Mouse (Mus musculus) embryonic facial prominence, embryonic 10.5 days (tissue): Measurements from ENCODE around the gene Klk1. TPM values are rescaled to one million over a fixed set of nuclear protein-coding genes. Genes with fewer than 3 reads are reported as not detected.
"Not testable (repeated sequence)": the region's sequence is repeated elsewhere in the genome, so short reads cannot be mapped to it uniquely, and the experiment has no call there.

ENCODE experiments used
- DNase-seq: peaks from one replicate; pipeline ENCODE4 v3.0.0-alpha.2; 2017; ENCODE audit warnings: low spot score
- H3K27ac ChIP-seq: fragments of 300-500 bp; sonication (generic); replicated peaks from 2 replicates; pipeline ENCODE4 v1.5.1; 2016; ENCODE audit warnings: mild to moderate bottlenecking
- H3K27me3 ChIP-seq: fragments of 300-500 bp; sonication (generic); replicated peaks from 2 replicates; pipeline ENCODE4 v1.6.1; 2016; ENCODE audit warnings: low read depth, mild to moderate bottlenecking; ENCODE audit not compliant: poor library complexity, severe bottlenecking
- H3K36me3 ChIP-seq: fragments of 300-500 bp; sonication (generic); replicated peaks from 2 replicates; pipeline ENCODE4 v1.6.1; 2016; ENCODE audit warnings: mild to moderate bottlenecking, moderate library complexity
- H3K4me1 ChIP-seq: fragments of 300-500 bp; sonication (generic); 2 replicates; pipeline ENCODE4 v1.6.1; 2016
- H3K4me3 ChIP-seq: fragments of 300-500 bp; sonication (generic); 2 replicates; pipeline ENCODE4 v1.5.1; 2016; ENCODE audit warnings: mild to moderate bottlenecking, moderate library complexity
- H3K9me3 ChIP-seq: fragments of 300-500 bp; sonication (generic); 2 replicates; pipeline ENCODE4 v1.6.1; 2016; ENCODE audit warnings: mild to moderate bottlenecking
- WGBS: fragments of 180-500 bp; shearing (Covaris S2); methylation state at CpG from one replicate; pipeline ENCODE4 v1.1.7; 2016; 5-methylcytosine and 5-hydroxymethylcytosine counted together
- polyA plus RNA-seq: library from polyadenylated mRNA; unstranded; fragments of >200 nt; fragmentation: Nextera tagmentation; extraction: Ambion mirVana; gene quantifications from 2 replicates; pipeline ENCODE4 v1.2.1, GENCODE M21; 2016

Gene Klk1
- not detected in 2 replicates for polyA plus RNA-seq

DNA sequence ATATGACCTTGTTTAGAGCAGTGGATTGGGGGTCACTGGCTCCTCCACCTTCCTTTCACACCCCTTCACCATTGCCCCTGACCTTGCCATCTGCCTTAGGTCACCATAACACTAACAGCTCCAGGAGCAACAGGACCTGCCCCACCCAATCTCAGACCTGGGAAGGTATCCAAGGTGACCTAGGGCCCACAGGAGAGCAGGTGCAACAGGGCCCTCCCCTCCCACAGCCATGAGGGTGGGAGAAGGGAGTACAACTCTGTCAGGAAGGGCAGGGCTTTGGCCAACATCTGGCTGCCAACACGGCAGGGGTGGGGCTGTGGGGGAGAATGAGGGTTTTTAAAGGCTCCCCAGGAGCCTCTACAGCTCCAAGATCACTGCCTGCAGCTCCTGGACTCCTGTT, at the start of gene Klk1:
Gene Klk1, plus strand, starts transcription at position 285 of the 400 bp plus-strand sequence.
- 48% methylated on average over 1 of the region's 1 CpGs for WGBS
- no peak for DNase-seq
- Histone ChIP-seq H3K9me3 (no peaks in the 10 kb centered on the region), H3K27me3 (no peaks in the 10 kb centered on the region), H3K27ac (no peak within 1 kb of the TSS), H3K4me3 (no peak within 1 kb of the TSS), H3K36me3 (no peaks in the 10 kb centered on the region), H3K4me1 (no peaks in the 10 kb centered on the region)

DNA sequence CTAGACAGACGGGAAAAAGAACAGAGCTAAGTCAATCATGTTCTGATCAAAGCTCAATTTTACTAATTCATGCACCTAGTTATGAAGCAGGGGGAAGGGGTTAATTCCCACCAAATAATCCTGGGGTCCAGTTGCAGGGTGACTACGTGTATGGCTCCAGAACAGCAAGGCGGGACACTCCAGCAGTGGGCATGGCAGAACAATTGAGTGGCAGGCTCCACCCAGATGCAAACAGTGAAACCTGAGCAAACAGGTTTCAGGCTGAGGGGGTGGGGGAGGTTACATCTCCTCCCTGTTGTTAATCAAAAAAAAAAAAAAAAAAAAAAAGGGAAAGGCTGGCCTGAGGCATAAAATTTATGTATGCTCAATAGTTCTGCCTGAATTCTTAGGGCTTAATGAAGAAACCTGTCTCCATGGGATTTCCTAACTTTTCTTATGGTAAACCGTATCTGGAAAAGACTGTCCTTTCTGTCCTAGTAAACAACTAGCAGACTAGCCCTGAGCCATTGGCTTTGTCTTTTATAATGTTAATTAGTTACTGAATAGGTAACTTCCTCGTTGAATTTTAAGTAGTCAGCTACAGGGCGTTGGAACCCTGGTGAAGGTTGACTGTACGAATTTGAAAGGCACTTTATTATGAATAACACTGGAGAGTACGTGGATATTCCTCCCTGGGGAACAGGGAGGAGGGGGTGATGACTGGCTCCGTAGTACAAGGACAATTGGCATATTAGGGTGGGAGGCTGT, 45.7 kb upstream of the Klk1 start:
- Histone ChIP-seq H3K27ac (no peak overlapping the region), H3K27me3 (no peaks in the 10 kb centered on the region), H3K4me3 (no peak overlapping the region), H3K36me3 (no peaks in the 10 kb centered on the region), H3K4me1 (no peaks in the 10 kb centered on the region), H3K9me3 (no peaks in the 10 kb centered on the region)
- WGBS = 73% methylated on average over 9 of the region's 9 CpGs
- DNase-seq = no peak

DNA sequence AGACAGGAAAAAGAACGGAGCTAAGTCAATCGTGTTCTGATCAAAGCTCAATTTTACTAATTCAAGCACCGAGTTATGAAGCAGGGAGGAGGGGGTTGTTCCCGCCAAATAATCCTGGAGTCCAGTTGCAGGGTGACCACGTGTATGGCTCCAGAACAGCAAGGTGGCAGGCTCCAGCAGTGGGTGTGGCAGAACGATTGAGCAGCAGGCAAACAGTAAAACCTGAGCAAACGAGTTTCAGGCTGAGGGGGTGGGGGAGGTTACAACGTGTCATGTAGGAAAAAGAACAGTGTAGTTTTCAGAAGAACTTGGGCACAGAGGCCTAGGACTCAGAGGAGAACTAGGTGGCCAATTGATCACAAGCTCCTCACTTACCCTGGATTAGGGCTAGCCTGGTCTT, 38.6 kb upstream of the Klk1 start:
- H3K9me3 ChIP-seq, H3K27me3 ChIP-seq, H3K4me1 ChIP-seq, H3K27ac ChIP-seq, H3K36me3 ChIP-seq, H3K4me3 ChIP-seq: not testable (repeated sequence)
- peak; percentile 4 for DNase-seq
- WGBS = 70% methylated on average over 8 of the region's 8 CpGs

DNA sequence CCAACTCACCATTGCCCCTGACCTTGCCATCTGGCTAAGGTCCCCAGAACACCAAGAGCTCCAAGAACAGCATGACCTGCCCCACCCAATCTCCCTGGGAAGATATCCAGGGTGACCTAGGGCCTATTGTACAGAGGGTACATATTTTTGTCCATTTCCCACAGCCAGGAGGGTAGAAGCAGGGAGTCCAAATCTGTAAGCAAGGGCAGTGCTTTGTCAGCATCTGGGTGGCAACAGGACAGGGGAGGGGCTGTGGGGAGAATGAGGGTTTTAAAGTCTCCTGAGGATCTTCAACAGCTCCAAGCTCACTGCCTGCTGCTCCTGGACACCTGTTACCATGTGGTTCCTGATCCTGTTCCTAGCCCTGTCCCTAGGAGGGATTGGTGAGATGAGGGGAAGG, 37.2 kb upstream of the Klk1 start, which contains the start of gene Klk1b24:
Gene Klk1b24, plus strand, starts transcription at position 301 of the 400 bp plus-strand sequence.
- H3K9me3 ChIP-seq, DNase-seq, H3K4me1 ChIP-seq, H3K27me3 ChIP-seq, H3K27ac ChIP-seq, H3K4me3 ChIP-seq, H3K36me3 ChIP-seq: not testable (repeated sequence)

DNA sequence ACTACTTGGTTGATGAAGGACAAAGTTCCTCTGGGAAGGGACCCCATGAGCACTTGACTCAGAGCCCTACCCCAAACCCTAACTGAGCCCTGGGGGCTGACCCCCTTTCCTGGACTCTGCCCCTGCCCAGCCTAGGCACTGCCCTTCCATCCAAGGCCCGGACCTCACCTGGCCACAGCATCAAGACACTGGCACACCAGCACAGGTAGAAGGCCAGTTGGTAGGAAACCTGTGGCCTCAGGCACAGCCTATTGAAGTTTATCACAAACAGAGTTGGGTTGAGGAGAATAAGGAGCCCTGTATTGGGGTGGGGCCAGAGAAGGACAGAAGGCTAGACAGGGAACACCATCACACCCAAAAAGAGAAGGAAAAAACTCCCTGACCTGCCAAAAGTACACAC, 31.7 kb upstream of the Klk1 start:
- not testable (repeated sequence) for H3K27me3 ChIP-seq, H3K4me3 ChIP-seq, H3K4me1 ChIP-seq, H3K36me3 ChIP-seq, H3K27ac ChIP-seq, DNase-seq, H3K9me3 ChIP-seq
- 83% methylated on average over 1 of the region's 1 CpGs for WGBS

DNA sequence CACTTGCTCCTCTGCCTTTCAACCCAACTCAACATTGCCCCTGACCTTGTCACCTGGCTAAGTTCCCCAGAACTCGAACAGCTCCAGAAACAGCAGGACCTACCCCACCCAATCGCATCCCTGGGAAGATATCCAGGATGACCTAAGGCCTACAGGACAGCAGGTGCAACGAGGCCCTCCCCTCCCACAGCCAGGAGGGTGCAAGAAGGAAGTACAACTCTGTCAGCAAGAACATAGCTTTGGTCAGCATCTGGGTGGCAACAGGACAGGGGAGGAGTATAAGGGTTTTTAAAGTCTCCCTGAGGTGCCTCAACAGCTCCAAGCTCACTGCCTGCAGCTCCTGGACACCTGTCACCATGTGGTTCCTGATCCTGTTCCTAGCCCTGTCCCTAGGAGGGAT, 27.3 kb upstream of the Klk1 start, which contains the start of gene Klk1b3:
Gene Klk1b3, plus strand, starts transcription at position 301 of the 400 bp plus-strand sequence.
- Histone ChIP-seq H3K4me3 (no peak within 1 kb of the TSS), H3K4me1 (no peaks in the 10 kb centered on the region), H3K36me3 (no peaks in the 10 kb centered on the region), H3K9me3 (no peaks in the 10 kb centered on the region), H3K27ac (no peak within 1 kb of the TSS), H3K27me3 (no peaks in the 10 kb centered on the region)
- no peak for DNase-seq
- WGBS = 65% methylated on average over 3 of the region's 3 CpGs

DNA sequence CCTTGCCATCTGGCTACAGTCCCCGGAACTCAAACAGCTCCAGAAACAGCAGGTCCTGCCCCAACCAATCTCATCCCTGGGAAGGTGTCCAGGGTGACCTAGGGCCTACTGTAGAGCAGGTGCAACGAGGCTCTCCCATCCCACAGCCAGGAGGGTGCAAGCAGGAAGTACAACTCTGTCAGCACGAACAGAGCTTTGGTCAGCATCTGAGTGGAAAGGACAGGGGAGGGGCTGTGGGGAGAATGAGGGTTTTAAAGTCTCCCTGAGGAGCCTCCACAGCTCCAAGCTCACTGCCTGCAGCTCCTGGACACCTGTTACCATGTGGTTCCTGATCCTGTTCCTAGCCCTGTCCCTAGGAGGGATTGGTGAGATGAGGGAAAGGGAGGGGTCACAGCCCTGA, 18.0 kb upstream of the Klk1 start, which contains the start of gene Klk1b4:
Gene Klk1b4, plus strand, starts transcription at position 301 of the 400 bp plus-strand sequence.
- not testable (repeated sequence) for H3K9me3 ChIP-seq, H3K4me3 ChIP-seq, H3K4me1 ChIP-seq, H3K27me3 ChIP-seq, H3K36me3 ChIP-seq, DNase-seq, H3K27ac ChIP-seq
- WGBS = 60% methylated on average over 3 of the region's 3 CpGs

DNA sequence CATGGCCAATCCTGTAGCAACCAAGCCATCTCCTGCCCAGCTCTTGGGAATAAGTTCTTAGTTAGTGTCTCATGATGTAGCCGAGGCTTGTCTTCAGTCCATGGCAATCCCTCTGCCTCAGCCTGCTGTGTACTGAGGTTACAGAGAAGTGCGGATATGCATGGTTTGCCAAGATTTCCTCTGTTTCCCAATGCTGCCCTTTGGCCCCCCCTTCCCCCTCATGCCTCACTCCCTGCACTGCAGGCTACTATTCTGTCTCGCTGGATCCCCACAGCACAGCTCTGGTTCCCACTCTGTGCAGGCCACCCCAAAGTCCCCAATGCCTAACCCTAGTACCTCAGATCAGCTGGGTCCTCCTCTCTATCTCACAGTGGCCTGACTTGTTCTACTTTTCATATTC, 16.9 kb upstream of the Klk1 start:
- no peak overlapping the region for H3K4me3 ChIP-seq
- WGBS = 85% methylated on average over 3 of the region's 3 CpGs
- no peaks in the 10 kb centered on the region for H3K27me3 ChIP-seq
- no peak for DNase-seq
- no peak overlapping the region for H3K27ac ChIP-seq
- H3K36me3 ChIP-seq = no peaks in the 10 kb centered on the region
- H3K4me1 ChIP-seq = no peaks in the 10 kb centered on the region
- H3K9me3 ChIP-seq = no peaks in the 10 kb centered on the region

DNA sequence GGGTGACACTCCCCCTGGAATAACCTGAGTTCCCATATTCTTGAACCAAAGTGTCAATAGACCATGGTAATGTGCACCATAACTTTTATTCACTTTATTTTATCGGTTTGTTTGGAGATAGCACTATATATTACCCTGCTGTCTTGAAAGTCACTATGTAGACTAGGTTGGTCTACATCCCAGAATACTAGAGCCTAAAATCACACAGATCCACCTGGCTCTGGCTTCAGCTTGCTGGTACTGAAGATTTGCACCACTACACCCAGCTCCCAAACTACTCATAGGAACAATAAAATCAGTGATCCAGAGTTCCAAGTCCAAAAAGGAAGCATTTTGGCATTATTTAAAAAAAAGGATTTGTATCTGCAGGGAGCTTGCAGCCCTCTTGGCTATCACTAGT, 9.5 kb upstream of the Klk1 start, which contains the start of gene Klk1b5:
Gene Klk1b5, plus strand, starts transcription at position 301 of the 400 bp plus-strand sequence.
- no peak within 1 kb of the TSS for H3K4me3 ChIP-seq
- H3K9me3 ChIP-seq = no peaks in the 10 kb centered on the region
- WGBS = 78% methylated on average over 1 of the region's 1 CpGs
- no peaks in the 10 kb centered on the region for H3K4me1 ChIP-seq
- no peak within 1 kb of the TSS for H3K27ac ChIP-seq
- H3K36me3 ChIP-seq = no peaks in the 10 kb centered on the region
- no peaks in the 10 kb centered on the region for H3K27me3 ChIP-seq
- no peak for DNase-seq

DNA sequence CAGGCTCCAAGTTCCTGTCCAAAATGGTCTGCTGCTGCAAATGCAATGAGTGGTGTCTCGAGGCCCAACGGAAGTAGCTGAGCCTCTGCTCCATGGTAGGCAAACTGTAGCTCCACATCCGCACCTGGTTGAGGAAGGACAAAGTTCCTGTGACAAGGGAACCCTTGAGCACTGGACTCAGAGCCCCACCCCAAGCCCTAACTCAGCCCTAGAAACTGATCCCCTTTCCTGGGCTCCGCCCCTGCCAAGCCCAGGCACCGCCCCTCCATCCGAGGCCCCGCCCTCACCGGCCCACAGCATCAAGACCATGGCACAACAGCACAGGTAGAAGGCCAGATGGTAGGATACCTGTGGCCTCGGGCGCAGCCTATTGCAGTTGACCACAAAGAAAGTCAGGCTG, 3.6 kb upstream of the Klk1 start:
- H3K4me3 ChIP-seq, H3K27me3 ChIP-seq, H3K9me3 ChIP-seq, DNase-seq, H3K36me3 ChIP-seq, H3K27ac ChIP-seq, H3K4me1 ChIP-seq: not testable (repeated sequence)
- WGBS = 72% methylated on average over 10 of the region's 10 CpGs

DNA sequence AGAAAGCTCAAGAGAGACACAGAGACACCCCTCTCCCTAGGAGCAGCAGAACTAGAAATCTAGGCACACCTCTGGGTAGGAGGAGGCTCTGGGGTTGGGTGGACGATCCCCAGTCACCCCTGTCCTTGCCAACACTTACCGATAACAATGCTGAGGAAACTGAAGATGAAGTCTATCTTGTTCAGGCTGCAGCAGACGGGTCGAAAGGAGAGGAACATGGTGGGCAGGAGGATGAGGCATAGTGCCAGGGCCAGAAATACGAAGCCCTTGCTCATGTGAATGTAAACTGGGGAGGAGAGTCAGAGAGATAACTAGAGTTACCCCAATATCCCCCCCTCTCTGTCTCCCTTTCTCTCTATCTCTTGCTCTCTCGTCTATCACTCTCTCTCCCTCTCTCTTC, 2.8 kb upstream of the Klk1 start:
- WGBS = 85% methylated on average over 6 of the region's 6 CpGs
- H3K4me1 ChIP-seq = not testable (repeated sequence)

DNA sequence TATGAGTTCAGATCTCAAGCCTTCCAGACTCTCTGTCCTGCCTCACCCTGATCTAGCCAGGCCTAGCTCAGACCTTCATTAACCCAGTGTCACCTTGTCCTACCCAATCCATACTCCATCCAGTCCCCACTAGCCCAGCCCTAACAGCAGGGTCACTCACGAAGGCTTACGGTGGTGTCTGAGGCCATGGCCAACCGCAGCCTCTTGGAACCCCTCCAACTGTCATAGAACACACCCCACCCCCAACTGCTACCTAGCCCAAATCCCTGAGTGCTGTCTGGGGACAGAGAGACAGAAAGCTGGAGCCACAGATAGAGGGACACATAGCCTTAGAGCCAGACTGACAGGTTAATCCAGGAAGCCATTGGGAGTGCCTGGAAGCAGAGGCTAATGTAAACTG, 10.7 kb downstream of the Klk1 start, which contains the start of gene Gm36864:
Gene Gm36864, plus strand, starts transcription at position 269 of the 400 bp plus-strand sequence.
- Histone ChIP-seq H3K27ac (no peak within 1 kb of the TSS), H3K4me1 (no peaks in the 10 kb centered on the region), H3K9me3 (no peaks in the 10 kb centered on the region), H3K4me3 (no peak within 1 kb of the TSS), H3K36me3 (no peaks in the 10 kb centered on the region), H3K27me3 (no peaks in the 10 kb centered on the region)
- 78% methylated on average over 3 of the region's 3 CpGs for WGBS
- DNase-seq = no peak

More for the DNA sequence above, 2.8 kb upstream of the Klk1 start:
- not testable (repeated sequence) for H3K27me3 ChIP-seq, H3K27ac ChIP-seq, H3K4me3 ChIP-seq, H3K36me3 ChIP-seq, DNase-seq, H3K9me3 ChIP-seq

DNA sequence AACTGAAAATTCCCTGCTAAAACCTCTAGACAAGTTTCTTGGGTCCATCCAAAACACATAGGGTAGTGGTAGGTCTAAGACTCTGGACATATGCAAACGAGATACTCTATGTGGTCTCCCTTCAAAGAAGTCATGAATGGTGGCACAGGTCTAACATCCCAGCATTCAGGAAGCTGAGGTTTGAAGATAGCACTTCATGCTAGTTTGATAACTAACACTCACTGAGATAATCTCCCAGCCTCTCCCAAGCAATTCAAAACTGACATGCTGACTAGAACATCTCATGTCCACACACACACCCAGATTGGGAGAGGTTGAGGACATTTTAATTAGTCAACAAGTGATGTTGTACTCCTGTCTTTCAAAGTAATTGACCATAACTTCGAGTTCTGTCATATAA, 14.8 kb downstream of the Klk1 start:
- no peaks in the 10 kb centered on the region for H3K27me3 ChIP-seq
- H3K9me3 ChIP-seq = no peaks in the 10 kb centered on the region
- no peak for DNase-seq
- H3K4me1 ChIP-seq = no peaks in the 10 kb centered on the region
- H3K27ac ChIP-seq = no peak overlapping the region
- 60% methylated on average over 2 of the region's 2 CpGs for WGBS
- H3K36me3 ChIP-seq = no peaks in the 10 kb centered on the region
- no peak overlapping the region for H3K4me3 ChIP-seq
